Mouse (Mus musculus) lung, embryonic 15.5 days (tissue): ENCODE measurements around the gene Gm20479. TPM values are rescaled to one million over a fixed set of nuclear protein-coding genes. Genes with fewer than 3 reads are reported as not detected.

Experiments used
- ATAC-seq: fragments of 200-750 bp; cut with Nextera tagmentation; 2 replicates; pipeline ENCODE4 v1.8.0; 2017; ENCODE audit warnings: moderate number of reproducible peaks, borderline replicate concordance; ENCODE audit not compliant: low FRiP score, low TSS enrichment; ENCODE audit errors: extremely low read depth
- H3K27ac ChIP-seq: fragments of 300-500 bp; sonication (generic); 2 replicates; pipeline ENCODE4 v1.5.1; 2015; ENCODE audit warnings: moderate library complexity, mild to moderate bottlenecking, inconsistent platforms
- H3K27me3 ChIP-seq: fragments of 300-500 bp; sonication (generic); 2 replicates; pipeline ENCODE4 v1.6.1; 2015; ENCODE audit warnings: inconsistent platforms
- H3K36me3 ChIP-seq: fragments of 300-500 bp; sonication (generic); 2 replicates; pipeline ENCODE4 v1.6.1; 2015; ENCODE audit warnings: inconsistent platforms
- H3K4me1 ChIP-seq: fragments of 300-500 bp; sonication (generic); 2 replicates; pipeline ENCODE4 v1.6.1; 2015; ENCODE audit warnings: inconsistent platforms
- H3K4me2 ChIP-seq: fragments of 300-500 bp; sonication (generic); 2 replicates; pipeline ENCODE4 v1.6.1; 2015; ENCODE audit warnings: inconsistent platforms, mild to moderate bottlenecking, moderate library complexity
- H3K4me3 ChIP-seq: fragments of 300-500 bp; sonication (generic); 2 replicates; pipeline ENCODE4 v1.5.1; 2015; ENCODE audit warnings: mild to moderate bottlenecking, inconsistent platforms
- H3K9ac ChIP-seq: fragments of 300-500 bp; sonication (generic); 2 replicates; pipeline ENCODE4 v1.6.1; 2015; ENCODE audit warnings: inconsistent platforms
- H3K9me3 ChIP-seq: fragments of 300-500 bp; sonication (generic); 2 replicates; pipeline ENCODE4 v1.6.1; 2016; ENCODE audit warnings: inconsistent platforms
- WGBS: fragments of 180-500 bp; shearing (Covaris S2); methylation state at CpG from one replicate; pipeline ENCODE4 v1.1.7; 2015; 5-methylcytosine and 5-hydroxymethylcytosine counted together
- polyA plus RNA-seq: library from polyadenylated mRNA; unstranded; fragments of >200 nt; fragmentation: Nextera tagmentation; extraction: Ambion mirVana; gene quantifications from 2 replicates; pipeline ENCODE4 v1.2.1, GENCODE M21; 2015

The Gm20479 gene
- polyA plus RNA-seq, 1 experiment from 2014 or later: 1.3 TPM

DNA sequence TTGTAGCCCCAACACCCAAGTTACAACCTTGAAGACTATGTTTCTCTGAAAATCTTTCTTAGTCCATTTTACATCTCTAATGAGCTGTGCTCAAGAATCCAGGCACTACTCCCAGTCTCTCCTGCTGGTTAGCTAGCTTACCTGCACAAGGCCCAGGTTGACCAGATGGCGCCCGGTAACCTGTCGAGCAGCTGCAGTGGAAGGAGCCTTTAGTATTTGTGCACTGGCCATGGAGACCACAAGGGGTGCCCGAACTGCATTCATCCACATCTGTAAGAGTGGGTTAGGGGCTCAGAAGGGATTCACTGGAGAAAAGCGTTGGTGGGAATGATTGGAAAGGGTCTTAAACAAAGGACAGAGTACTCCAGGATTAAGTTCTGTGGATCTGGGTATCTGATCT is 34.2 kb downstream of the Gm20479 start:
- Histone ChIP-seq H3K4me2 (no peak overlapping the region), H3K27ac (no peak overlapping the region), H3K4me3 (no peak overlapping the region), H3K36me3 (peaks cover 27% of the 10 kb centered on the region; the same call in 1 of the 2 replicates), H3K9ac (no peak overlapping the region), H3K9me3 (no peaks in the 10 kb centered on the region), H3K27me3 (peaks cover 19% of the 10 kb centered on the region), H3K4me1 (peaks cover 16% of the 10 kb centered on the region)
- no peak for ATAC-seq
- WGBS: 93% methylated on average over 5 of the region's 5 CpGs

DNA sequence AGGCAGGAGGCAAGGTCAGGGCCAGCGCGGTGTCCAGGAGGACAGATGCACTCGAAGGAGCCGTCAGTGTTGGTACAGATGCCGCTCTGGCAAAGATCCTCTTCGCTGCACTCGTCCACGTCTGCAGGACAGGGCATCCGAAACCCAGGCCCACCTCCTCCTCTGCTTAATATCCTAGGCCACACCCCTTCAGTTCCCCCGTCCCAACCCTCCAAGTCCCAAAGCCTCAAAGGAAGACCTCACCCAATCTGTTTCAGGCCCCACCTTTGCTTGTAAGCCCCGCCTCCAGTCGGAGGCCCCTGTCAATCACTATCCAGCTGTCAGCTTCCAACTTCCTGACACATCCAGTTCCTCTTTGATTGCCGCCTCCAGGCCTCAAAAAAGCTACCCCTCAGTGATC is 34.9 kb downstream of the Gm20479 start:
- 25% methylated on average over 13 of the region's 13 CpGs for WGBS
- H3K4me2 ChIP-seq: no peak overlapping the region; the same call in 1 of the 2 replicates
- H3K36me3 ChIP-seq: peaks cover 24% of the 10 kb centered on the region
- no peaks in the 10 kb centered on the region for H3K9me3 ChIP-seq
- no peak for ATAC-seq
- peaks cover 16% of the 10 kb centered on the region for H3K4me1 ChIP-seq
- H3K9ac ChIP-seq: no peak overlapping the region
- no peak overlapping the region for H3K4me3 ChIP-seq
- H3K27me3 ChIP-seq: peaks cover 12% of the 10 kb centered on the region
- H3K27ac ChIP-seq: no peak overlapping the region

GRCm38 (mm10) chr7:27319411-27319810 is 37.8 kb downstream of the Gm20479 start:
- 89% methylated on average over 22 of the region's 22 CpGs for WGBS
- H3K27me3 ChIP-seq: no peaks in the 10 kb centered on the region
- H3K4me3 ChIP-seq: no peak overlapping the region
- no peak for ATAC-seq
- H3K9me3 ChIP-seq: no peaks in the 10 kb centered on the region; the same call in 1 of the 2 replicates
- H3K27ac ChIP-seq: no peak overlapping the region
- H3K4me1 ChIP-seq: no peaks in the 10 kb centered on the region
- H3K9ac ChIP-seq: no peak overlapping the region
- H3K36me3 ChIP-seq: peaks cover 29% of the 10 kb centered on the region
- H3K4me2 ChIP-seq: no peak overlapping the region

- H3K4me2 ChIP-seq: no peak overlapping the region
- 0 out of 2 replicates have a peak, but pooled peaks have one; percentile 10 for ATAC-seq
- H3K9ac ChIP-seq: no peak overlapping the region
- 48% methylated on average over 7 of the region's 7 CpGs for WGBS
- H3K4me1 ChIP-seq: peaks cover 3% of the 10 kb centered on the region; the same call in 1 of the 2 replicates
- peaks cover 38% of the 10 kb centered on the region for H3K36me3 ChIP-seq
- no peak overlapping the region for H3K27ac ChIP-seq
- H3K27me3 ChIP-seq: no peaks in the 10 kb centered on the region
- no peak overlapping the region for H3K4me3 ChIP-seq
- peaks cover 4% of the 10 kb centered on the region; the same call in 1 of the 2 replicates for H3K9me3 ChIP-seq
Observed at GRCm38 (mm10) chr7:27315958-27316357, 41.3 kb downstream of the Gm20479 start.

DNA sequence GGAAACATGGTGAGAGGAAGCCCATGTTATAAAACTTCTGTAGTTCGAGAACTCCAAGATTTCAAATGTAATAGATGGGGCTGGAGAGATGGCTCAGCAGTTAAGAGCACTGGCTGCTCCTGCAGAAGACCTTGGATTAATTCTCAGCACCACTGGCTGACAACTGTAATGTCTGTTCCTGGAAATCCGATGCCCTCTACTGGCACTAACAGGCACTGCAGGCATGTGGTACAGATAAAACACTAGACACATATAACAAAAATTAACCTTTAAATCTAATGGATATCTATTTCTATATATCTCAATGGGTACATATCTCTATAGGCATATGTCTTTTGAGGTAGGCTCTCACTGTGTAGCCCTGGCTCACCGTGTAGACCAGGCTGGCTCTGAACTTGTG is 42.8 kb downstream of the Gm20479 start:
- Histone ChIP-seq H3K27me3 (no peaks in the 10 kb centered on the region), H3K36me3 (peaks cover 33% of the 10 kb centered on the region), H3K4me2 (no peak overlapping the region), H3K9ac (no peak overlapping the region), H3K9me3 (peaks cover 4% of the 10 kb centered on the region; the same call in 1 of the 2 replicates), H3K4me1 (peaks cover 13% of the 10 kb centered on the region), H3K27ac (no peak overlapping the region), H3K4me3 (no peak overlapping the region)
- WGBS: 90% methylated on average over 3 of the region's 3 CpGs
- no peak for ATAC-seq

DNA sequence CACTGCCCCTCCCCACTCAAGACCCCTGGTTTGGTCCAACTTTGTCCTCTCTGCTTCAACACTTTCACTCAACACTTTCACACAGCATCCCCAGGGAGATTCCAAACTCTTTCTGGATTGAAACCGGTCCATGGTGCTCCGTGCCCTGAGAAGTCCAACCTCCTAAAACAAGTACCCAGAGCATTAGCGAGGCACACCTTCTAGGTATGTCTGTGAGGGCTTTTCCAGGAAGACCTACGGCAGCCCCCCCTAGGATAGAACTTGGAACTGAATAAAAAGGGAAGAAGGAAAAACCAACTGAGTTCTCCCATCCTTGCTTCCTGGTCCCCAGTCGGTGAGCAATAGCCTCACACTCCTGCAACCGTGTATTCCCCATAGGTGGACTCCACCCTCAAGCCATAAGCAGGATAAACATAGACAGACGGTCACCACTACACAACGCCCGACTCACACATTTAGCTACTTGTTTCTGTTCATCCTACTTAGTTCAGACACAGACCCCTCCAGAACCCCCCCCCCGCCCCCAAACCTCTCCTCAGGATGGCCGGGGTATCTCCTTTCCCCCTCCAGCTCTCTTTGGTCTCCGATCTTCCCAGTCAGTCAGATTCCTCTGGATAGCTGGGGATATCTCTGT is 45.5 kb downstream of the Gm20479 start:
- WGBS: 85% methylated on average over 12 of the region's 12 CpGs
- Histone ChIP-seq H3K9ac (no peak overlapping the region), H3K4me3 (no peak overlapping the region), H3K4me2 (no peak overlapping the region), H3K27ac (no peak overlapping the region), H3K9me3 (peaks cover 4% of the 10 kb centered on the region; the same call in 1 of the 2 replicates), H3K4me1 (peaks cover 24% of the 10 kb centered on the region), H3K36me3 (peaks cover 22% of the 10 kb centered on the region), H3K27me3 (no peaks in the 10 kb centered on the region)
- no peak for ATAC-seq

GRCm38 (mm10) chr7:27310996-27311535 is 46.2 kb downstream of the Gm20479 start:
- WGBS: 42% methylated on average over 8 of the region's 8 CpGs
- H3K4me2 ChIP-seq: peak overlapping the region; percentile 52; the same call in 1 of the 2 replicates
- no peak overlapping the region for H3K9ac ChIP-seq
- H3K36me3 ChIP-seq: peaks cover 26% of the 10 kb centered on the region
- peaks cover 24% of the 10 kb centered on the region for H3K4me1 ChIP-seq
- peaks cover 4% of the 10 kb centered on the region; the same call in 1 of the 2 replicates for H3K9me3 ChIP-seq
- H3K27ac ChIP-seq: 0 out of 2 replicates have a peak overlapping the region, but pooled peaks have one; percentile 69
- H3K27me3 ChIP-seq: no peaks in the 10 kb centered on the region
- H3K4me3 ChIP-seq: no peak overlapping the region
- 0 out of 2 replicates have a peak, but pooled peaks have one; percentile 23 for ATAC-seq

DNA sequence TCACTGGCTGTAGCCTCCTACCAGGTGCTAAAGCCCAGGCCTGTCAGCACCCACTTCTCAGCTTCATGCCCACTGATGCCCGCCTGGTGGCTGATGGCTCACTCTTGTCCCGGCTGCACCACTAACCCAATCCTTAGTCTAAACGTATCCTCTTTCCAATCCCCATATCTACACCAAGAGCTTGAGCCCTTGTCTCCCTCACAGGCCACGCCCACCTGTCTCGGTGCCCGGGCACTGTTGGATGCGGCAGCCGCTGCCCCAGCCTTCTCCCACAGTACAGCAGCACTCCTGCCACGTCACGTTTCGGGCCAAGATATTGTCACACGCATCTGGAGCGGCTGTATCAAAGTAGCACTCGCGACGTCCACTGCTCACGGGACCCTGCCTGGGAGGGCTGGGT is 46.9 kb downstream of the Gm20479 start:
- no peak for ATAC-seq
- Histone ChIP-seq H3K36me3 (peaks cover 34% of the 10 kb centered on the region), H3K4me2 (peak overlapping the region; percentile 52), H3K4me1 (peaks cover 24% of the 10 kb centered on the region), H3K4me3 (peak overlapping the region; percentile 24), H3K27ac (peak overlapping the region; percentile 69), H3K9ac (0 out of 2 replicates have a peak overlapping the region, but pooled peaks have one; percentile 10), H3K27me3 (no peaks in the 10 kb centered on the region), H3K9me3 (peaks cover 4% of the 10 kb centered on the region; the same call in 1 of the 2 replicates)
- 11% methylated on average over 17 of the region's 17 CpGs for WGBS

- 50% methylated on average over 3 of the region's 3 CpGs for WGBS
- H3K9ac ChIP-seq: no peak overlapping the region
Observed at GRCm38 (mm10) chr7:27309832-27310231, 47.4 kb downstream of the Gm20479 start.

GRCm38 (mm10) chr7:27308821-27309549 is 48.2 kb downstream of the Gm20479 start:
- H3K9me3 ChIP-seq: peaks cover under 1% of the 10 kb centered on the region; the same call in 1 of the 2 replicates
- H3K27ac ChIP-seq: peak overlapping the region; percentile 71
- peak; percentile 73 for ATAC-seq
- H3K9ac ChIP-seq: no peak overlapping the region
- WGBS: 10% methylated on average over 28 of the region's 28 CpGs
- H3K27me3 ChIP-seq: no peaks in the 10 kb centered on the region
- peak overlapping the region; percentile 62 for H3K4me2 ChIP-seq
- peaks cover 28% of the 10 kb centered on the region for H3K36me3 ChIP-seq
- peaks cover 24% of the 10 kb centered on the region for H3K4me1 ChIP-seq
- H3K4me3 ChIP-seq: peak overlapping the region; percentile 36

More at GRCm38 (mm10) chr7:27309832-27310231, 47.4 kb downstream of the Gm20479 start:
- H3K4me2 ChIP-seq: peak overlapping the region; percentile 62
- H3K36me3 ChIP-seq: peaks cover 36% of the 10 kb centered on the region
- peaks cover 4% of the 10 kb centered on the region; the same call in 1 of the 2 replicates for H3K9me3 ChIP-seq
- peak overlapping the region; percentile 69 for H3K27ac ChIP-seq
- H3K4me3 ChIP-seq: peak overlapping the region; percentile 24
- no peak for ATAC-seq
- H3K27me3 ChIP-seq: no peaks in the 10 kb centered on the region
- peaks cover 24% of the 10 kb centered on the region for H3K4me1 ChIP-seq

DNA sequence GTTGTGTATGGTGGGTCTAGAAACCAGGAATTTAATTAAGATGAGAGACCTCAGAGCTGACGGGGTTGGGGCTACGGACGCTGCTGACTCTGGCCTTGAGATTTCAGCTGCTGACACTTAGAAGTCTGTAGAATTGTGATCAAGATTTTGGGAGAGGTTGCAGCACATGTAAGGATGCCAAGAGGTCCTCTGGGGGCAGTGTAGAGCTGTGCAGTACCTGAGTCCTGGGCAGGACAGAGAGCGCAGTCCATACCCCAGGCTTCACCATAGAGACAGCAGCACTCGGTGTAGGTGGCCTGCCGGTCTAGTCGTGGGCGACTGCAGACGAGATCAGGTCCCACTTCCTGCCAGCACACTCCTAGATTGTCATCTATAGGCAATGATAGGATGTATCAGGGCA is 49.7 kb downstream of the Gm20479 start:
- ATAC-seq: no peak
- H3K27me3 ChIP-seq: no peaks in the 10 kb centered on the region
- no peak overlapping the region for H3K4me2 ChIP-seq
- H3K27ac ChIP-seq: no peak overlapping the region
- no peak overlapping the region for H3K9ac ChIP-seq
- 66% methylated on average over 9 of the region's 9 CpGs for WGBS
- H3K36me3 ChIP-seq: peaks cover 14% of the 10 kb centered on the region; the same call in 1 of the 2 replicates
- H3K4me3 ChIP-seq: no peak overlapping the region
- peaks cover 24% of the 10 kb centered on the region for H3K4me1 ChIP-seq
- H3K9me3 ChIP-seq: no peaks in the 10 kb centered on the region
